Mouse (Mus musculus) MEL (cell line): Measurements from ENCODE around the gene Xbp1.

ENCODE experiments used
- CTCF ChIP-seq, 3 experiments: IDR thresholded peaks in 2 of 3; conservative IDR thresholded peaks in 1 of 3; 2 replicates each; pipeline ENCODE4 v1.5.1; 2011 to 2012; ENCODE audit warnings: low read length in 3 of 3, low read depth in 2 of 3, mild to moderate bottlenecking in 2 of 3, improper control_type of control experiment in 1 of 3, inconsistent platforms in 1 of 3, mixed read lengths in 1 of 3, moderate library complexity in 1 of 3; ENCODE audit not compliant: control insufficient read depth in 1 of 3, insufficient read depth in 1 of 3, poor library complexity in 1 of 3, severe bottlenecking in 1 of 3
- GATA1 ChIP-seq: IDR thresholded peaks from 2 replicates; pipeline ENCODE4 v1.6.1; 2011; ENCODE audit warnings: low read depth, low read length, improper control_type of control experiment
- POLR2A ChIP-seq, 2 experiments: IDR thresholded peaks; 2 replicates each; pipeline ENCODE4 v1.6.1; 2011 to 2012; ENCODE audit warnings: low read length in 2 of 2, mild to moderate bottlenecking in 2 of 2, control low read depth in 1 of 2, improper control_type of control experiment in 1 of 2, low read depth in 1 of 2, moderate library complexity in 1 of 2; ENCODE audit not compliant: control insufficient read depth in 1 of 2, insufficient read depth in 1 of 2, poor library complexity in 1 of 2
- ZC3H11A ChIP-seq: IDR thresholded peaks from 2 replicates; pipeline ENCODE4 v1.6.1; 2012; ENCODE audit warnings: low read depth, mild to moderate bottlenecking, inconsistent platforms, low read length, improper control_type of control experiment

GRCm38 (mm10) chr11:5510099-5510391, 10.4 kb upstream of the Xbp1 start:
- TF ChIP-seq GATA1 (no peak), CTCF (IDR thresholded peaks at IDR 0.05 in 2 of 3, conservative IDR thresholded peaks at IDR 0.05 in 1 of 3; ENCODE audit: control insufficient read depth in 1 of 3, insufficient read depth in 1 of 3, low read depth in 2 of 3, low read length in 3 of 3, poor library complexity in 1 of 3, severe bottlenecking in 1 of 3) (no peak), POLR2A (IDR thresholded peaks at IDR 0.05; ENCODE audit: control insufficient read depth in 1 of 2, insufficient read depth in 1 of 2, low read depth in 1 of 2, low read length in 2 of 2, poor library complexity in 1 of 2) (no peak), ZC3H11A (no peak)
